Mouse (Mus musculus): ENCODE data around the gene Fgd1.
A peak's percentile ranks its signal among the peaks of the same experiment; 100 is the strongest.

Fgd1 gene

GRCm38 (mm10) chrX:151087418-151087817 is 41.5 kb downstream of the Fgd1 start:
- no peak for DNase-seq (ENCODE audit: low read depth)

GRCm38 (mm10) chrX:151096171-151097058 is 50.5 kb downstream of the Fgd1 start, which contains the start of gene Tsr2:
Gene Tsr2, minus strand, starts transcription at chrX:151096543.
- peak; percentile 80 for DNase-seq (ENCODE audit: low read depth)

- no peak for DNase-seq (ENCODE audit: low read depth)
Observed at GRCm38 (mm10) chrX:151107301-151108067, 61.5 kb downstream of the Fgd1 start.

DNA sequence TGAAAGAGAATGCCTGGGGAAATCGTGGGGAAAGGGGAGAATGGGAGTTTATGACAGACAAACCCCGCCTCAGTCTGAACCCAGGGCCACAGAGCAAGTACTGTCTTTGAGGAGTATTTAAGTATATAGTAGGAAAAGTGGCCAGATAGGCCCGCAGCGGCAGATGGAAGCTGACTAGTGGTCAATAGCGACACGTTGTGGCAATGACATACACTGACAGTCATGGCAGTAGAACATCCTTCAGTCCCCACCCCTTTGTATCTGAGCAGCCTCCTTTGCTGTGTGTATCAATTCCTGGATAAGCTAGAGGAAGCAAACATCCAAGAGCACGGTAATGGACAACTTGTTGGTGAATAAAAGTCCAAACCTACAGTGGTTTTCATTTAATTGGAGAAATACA is 70.8 kb downstream of the Fgd1 start:
- DNase-seq (ENCODE audit: low read depth), result peak; percentile 26

GRCm38 (mm10) chrX:151117432-151117831 is 71.5 kb downstream of the Fgd1 start:
- DNase-seq (ENCODE audit: low read depth), result peak; percentile 20

DNA sequence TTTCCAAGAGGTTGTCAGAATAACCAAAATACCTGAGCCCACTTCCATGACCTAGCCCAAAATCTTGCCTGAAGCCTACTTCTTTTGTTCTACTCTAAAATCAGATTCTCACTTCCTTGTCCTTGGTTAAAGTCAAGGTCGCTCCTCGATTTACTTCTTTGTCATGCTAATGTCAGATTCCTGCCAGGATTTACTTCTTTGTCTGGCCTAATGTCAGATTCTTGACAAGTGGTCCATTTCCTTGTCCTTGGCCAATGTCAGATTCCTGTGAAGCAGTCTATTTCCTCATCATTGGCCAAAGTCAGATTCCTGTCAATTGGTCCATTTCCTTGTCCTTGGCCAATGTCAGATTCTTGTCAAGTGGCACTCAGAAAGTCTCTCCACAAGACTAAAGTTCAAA is 78.0 kb downstream of the Fgd1 start:
- no peak for DNase-seq (ENCODE audit: low read depth)

GRCm38 (mm10) chrX:151130493-151130892 is 84.5 kb downstream of the Fgd1 start:
- peak; percentile 4 for DNase-seq (ENCODE audit: low read depth)

- peak; percentile 26 for DNase-seq (ENCODE audit: low read depth)
Observed at GRCm38 (mm10) chrX:151132785-151133184, 86.8 kb downstream of the Fgd1 start.

Data from induced T-regulatory cell, adult 2 months (primary cell).